Mouse (Mus musculus) limb, embryonic 15.5 days (tissue): ENCODE data around the gene Esyt2. TPM values are rescaled to one million over a fixed set of nuclear protein-coding genes. Genes with fewer than 3 reads are reported as not detected.
A peak's percentile ranks its signal among the peaks of the same experiment; 100 is the strongest.

Experiments used
- ATAC-seq: fragments of 200-750 bp; cut with Nextera tagmentation; 2 replicates; pipeline ENCODE4 v1.8.0; 2017; ENCODE audit warnings: low read depth, moderate TSS enrichment; ENCODE audit not compliant: insufficient number of reproducible peaks, low FRiP score, low TSS enrichment
- H3K27ac ChIP-seq: fragments of 300-500 bp; sonication (generic); 2 replicates; pipeline ENCODE4 v1.5.1; 2015; ENCODE audit warnings: moderate library complexity, mild to moderate bottlenecking, inconsistent platforms
- H3K27me3 ChIP-seq: fragments of 300-500 bp; sonication (generic); 2 replicates; pipeline ENCODE4 v1.6.1; 2015; ENCODE audit warnings: inconsistent platforms
- H3K36me3 ChIP-seq: fragments of 300-500 bp; sonication (generic); 2 replicates; pipeline ENCODE4 v1.6.1; 2015; ENCODE audit warnings: inconsistent platforms
- H3K4me1 ChIP-seq: fragments of 300-500 bp; sonication (generic); 2 replicates; pipeline ENCODE4 v1.6.1; 2015; ENCODE audit warnings: inconsistent platforms
- H3K4me2 ChIP-seq: fragments of 300-500 bp; sonication (generic); 2 replicates; pipeline ENCODE4 v1.6.1; 2015; ENCODE audit warnings: mild to moderate bottlenecking, inconsistent platforms
- H3K4me3 ChIP-seq: fragments of 300-500 bp; sonication (generic); 2 replicates; pipeline ENCODE4 v1.5.1; 2015; ENCODE audit warnings: mild to moderate bottlenecking, inconsistent platforms
- H3K9ac ChIP-seq: fragments of 300-500 bp; sonication (generic); 2 replicates; pipeline ENCODE4 v1.6.1; 2015; ENCODE audit warnings: inconsistent platforms
- H3K9me3 ChIP-seq: fragments of 300-500 bp; sonication (generic); 2 replicates; pipeline ENCODE4 v1.6.1; 2016; ENCODE audit warnings: inconsistent platforms
- WGBS: fragments of 180-500 bp; shearing (Covaris S2); methylation state at CpG from one replicate; pipeline ENCODE4 v1.1.7; 2015; 5-methylcytosine and 5-hydroxymethylcytosine counted together
- polyA plus RNA-seq: library from polyadenylated mRNA; unstranded; fragments of >200 nt; fragmentation: Nextera tagmentation; extraction: Ambion mirVana; gene quantifications from 2 replicates; pipeline ENCODE4 v1.2.1, GENCODE M21; 2015

Esyt2 gene
- 18.8 and 20.7 TPM in 2 replicates for polyA plus RNA-seq

GRCm38 (mm10) chr12:116280653-116281364, at the start of gene Esyt2:
TSS of gene Esyt2 (plus strand) at chr12:116281196.
- no peaks in the 10 kb centered on the region for H3K9me3 ChIP-seq
- no peaks in the 10 kb centered on the region for H3K36me3 ChIP-seq
- peaks cover 4% of the 10 kb centered on the region for H3K4me1 ChIP-seq
- no peaks in the 10 kb centered on the region for H3K27me3 ChIP-seq
- H3K9ac ChIP-seq = peak within 1 kb of the TSS; percentile 94
- H3K27ac ChIP-seq = peak within 1 kb of the TSS; percentile 99
- ATAC-seq = peak; percentile 97
- H3K4me2 ChIP-seq = peak within 1 kb of the TSS; percentile 90
- H3K4me3 ChIP-seq = peak within 1 kb of the TSS; percentile 76
- WGBS = under 1% methylated on average over 68 of the region's 68 CpGs

GRCm38 (mm10) chr12:116231612-116232011, 49.4 kb upstream of the Esyt2 start:
- Histone ChIP-seq H3K9me3 (no peaks in the 10 kb centered on the region), H3K27me3 (no peaks in the 10 kb centered on the region), H3K4me2 (no peak overlapping the region), H3K9ac (no peak overlapping the region), H3K36me3 (peaks cover 16% of the 10 kb centered on the region; the same call in 1 of the 2 replicates), H3K27ac (peak overlapping the region; percentile 27; the same call in 1 of the 2 replicates), H3K4me1 (no peaks in the 10 kb centered on the region), H3K4me3 (no peak overlapping the region)
- no peak for ATAC-seq
- WGBS = 50% methylated on average over 12 of the region's 12 CpGs

GRCm38 (mm10) chr12:116232061-116232460, 48.9 kb upstream of the Esyt2 start:
- Histone ChIP-seq H3K4me3 (no peak overlapping the region), H3K9ac (no peak overlapping the region), H3K27me3 (no peaks in the 10 kb centered on the region), H3K4me1 (no peaks in the 10 kb centered on the region), H3K4me2 (no peak overlapping the region), H3K27ac (peak overlapping the region; percentile 27; the same call in 1 of the 2 replicates), H3K9me3 (no peaks in the 10 kb centered on the region), H3K36me3 (peaks cover 13% of the 10 kb centered on the region; the same call in 1 of the 2 replicates)
- ATAC-seq = no peak
- WGBS = 71% methylated on average over 1 of the region's 1 CpGs

- Histone ChIP-seq H3K9ac (no peak overlapping the region), H3K4me2 (no peak overlapping the region), H3K9me3 (no peaks in the 10 kb centered on the region), H3K36me3 (0 out of 2 replicates have a peak, but pooled peaks cover under 1% of the 10 kb centered on the region), H3K4me3 (no peak overlapping the region), H3K27me3 (no peaks in the 10 kb centered on the region), H3K4me1 (no peaks in the 10 kb centered on the region), H3K27ac (no peak overlapping the region)
- 80% methylated on average over 4 of the region's 4 CpGs for WGBS
- ATAC-seq = no peak
Observed at GRCm38 (mm10) chr12:116235356-116235755, 45.6 kb upstream of the Esyt2 start.

- Histone ChIP-seq H3K27me3 (no peaks in the 10 kb centered on the region), H3K4me1 (no peaks in the 10 kb centered on the region), H3K27ac (no peak overlapping the region), H3K9me3 (no peaks in the 10 kb centered on the region), H3K4me2 (no peak overlapping the region), H3K36me3 (0 out of 2 replicates have a peak, but pooled peaks cover 10% of the 10 kb centered on the region), H3K4me3 (no peak overlapping the region), H3K9ac (no peak overlapping the region)
- ATAC-seq = no peak
- 84% methylated on average over 3 of the region's 3 CpGs for WGBS
Observed at GRCm38 (mm10) chr12:116236658-116237057, 44.3 kb upstream of the Esyt2 start.

- Histone ChIP-seq H3K4me1 (no peaks in the 10 kb centered on the region), H3K9me3 (no peaks in the 10 kb centered on the region), H3K27ac (no peak overlapping the region), H3K36me3 (0 out of 2 replicates have a peak, but pooled peaks cover 10% of the 10 kb centered on the region), H3K9ac (no peak overlapping the region), H3K27me3 (no peaks in the 10 kb centered on the region), H3K4me2 (no peak overlapping the region), H3K4me3 (no peak overlapping the region)
- ATAC-seq = no peak
Observed at GRCm38 (mm10) chr12:116238370-116238769, 42.6 kb upstream of the Esyt2 start.

- Histone ChIP-seq H3K27ac (no peak overlapping the region), H3K4me3 (no peak overlapping the region), H3K9me3 (no peaks in the 10 kb centered on the region), H3K36me3 (peaks cover 11% of the 10 kb centered on the region), H3K4me2 (no peak overlapping the region), H3K4me1 (no peaks in the 10 kb centered on the region), H3K9ac (no peak overlapping the region), H3K27me3 (no peaks in the 10 kb centered on the region)
- ATAC-seq = no peak
- WGBS = 72% methylated on average over 3 of the region's 3 CpGs
Observed at GRCm38 (mm10) chr12:116238803-116239202, 42.2 kb upstream of the Esyt2 start.

GRCm38 (mm10) chr12:116244601-116245000, 36.4 kb upstream of the Esyt2 start:
- Histone ChIP-seq H3K4me2 (no peak overlapping the region), H3K36me3 (peaks cover 40% of the 10 kb centered on the region), H3K4me1 (no peaks in the 10 kb centered on the region), H3K4me3 (no peak overlapping the region), H3K27me3 (no peaks in the 10 kb centered on the region), H3K9me3 (no peaks in the 10 kb centered on the region), H3K9ac (no peak overlapping the region), H3K27ac (no peak overlapping the region)
- ATAC-seq = no peak
- WGBS = 88% methylated on average over 1 of the region's 1 CpGs

GRCm38 (mm10) chr12:116254652-116255051, 26.3 kb upstream of the Esyt2 start:
- Histone ChIP-seq H3K4me3 (no peak overlapping the region), H3K4me1 (no peaks in the 10 kb centered on the region), H3K36me3 (peaks cover 10% of the 10 kb centered on the region), H3K9ac (no peak overlapping the region), H3K9me3 (no peaks in the 10 kb centered on the region), H3K4me2 (no peak overlapping the region), H3K27me3 (no peaks in the 10 kb centered on the region), H3K27ac (no peak overlapping the region)
- 63% methylated on average over 8 of the region's 8 CpGs for WGBS
- no peak for ATAC-seq

GRCm38 (mm10) chr12:116255636-116256035, 25.4 kb upstream of the Esyt2 start:
- Histone ChIP-seq H3K9me3 (no peaks in the 10 kb centered on the region), H3K4me1 (no peaks in the 10 kb centered on the region), H3K27me3 (no peaks in the 10 kb centered on the region), H3K27ac (no peak overlapping the region), H3K4me3 (no peak overlapping the region), H3K36me3 (peaks cover 10% of the 10 kb centered on the region), H3K9ac (no peak overlapping the region), H3K4me2 (no peak overlapping the region)
- no peak for ATAC-seq
- WGBS = 91% methylated on average over 11 of the region's 11 CpGs

GRCm38 (mm10) chr12:116258321-116258720, 22.7 kb upstream of the Esyt2 start:
- Histone ChIP-seq H3K4me3 (no peak overlapping the region), H3K27ac (no peak overlapping the region), H3K4me2 (no peak overlapping the region), H3K36me3 (peaks cover 4% of the 10 kb centered on the region; the same call in 1 of the 2 replicates), H3K27me3 (no peaks in the 10 kb centered on the region), H3K9me3 (no peaks in the 10 kb centered on the region), H3K9ac (no peak overlapping the region), H3K4me1 (no peaks in the 10 kb centered on the region)
- no peak for ATAC-seq
- 65% methylated on average over 2 of the region's 2 CpGs for WGBS

- H3K27ac ChIP-seq = peak within 1 kb of the TSS; percentile 88
- H3K9ac ChIP-seq = peak within 1 kb of the TSS; percentile 68
- no peaks in the 10 kb centered on the region for H3K36me3 ChIP-seq
- ATAC-seq = peak; percentile 96
- H3K4me2 ChIP-seq = peak within 1 kb of the TSS; percentile 62
- peak within 1 kb of the TSS; percentile 80 for H3K4me3 ChIP-seq
- no peaks in the 10 kb centered on the region for H3K4me1 ChIP-seq
- no peaks in the 10 kb centered on the region for H3K27me3 ChIP-seq
- H3K9me3 ChIP-seq = no peaks in the 10 kb centered on the region
- 3% methylated on average over 47 of the region's 47 CpGs for WGBS
Observed at GRCm38 (mm10) chr12:116262555-116263341, 18.2 kb upstream of the Esyt2 start, which contains the start of gene Wdr60. TSS of gene Wdr60 (minus strand) at chr12:116263022.
